Mouse (Mus musculus) limb, embryonic 10.5 days (tissue): ENCODE data around the gene Acadvl. TPM values are rescaled to one million over a fixed set of nuclear protein-coding genes. Genes with fewer than 3 reads are reported as not detected.
A peak's percentile ranks its signal among the peaks of the same experiment; 100 is the strongest.
"Not testable (repeated sequence)": the region's sequence is repeated elsewhere in the genome, so short reads cannot be mapped to it uniquely, and the experiment has no call there.

Experiments
- DNase-seq: peaks from one replicate; pipeline ENCODE4 v3.0.0-alpha.2; 2017; ENCODE audit warnings: low spot score
- H3K27ac ChIP-seq: fragments of 300-500 bp; sonication (generic); 2 replicates; pipeline ENCODE4 v1.5.1; 2016; ENCODE audit warnings: mild to moderate bottlenecking
- H3K27me3 ChIP-seq: fragments of 300-500 bp; sonication (generic); 2 replicates; pipeline ENCODE4 v1.6.1; 2016; ENCODE audit warnings: low read depth, mild to moderate bottlenecking; ENCODE audit not compliant: poor library complexity, severe bottlenecking
- H3K36me3 ChIP-seq: fragments of 300-500 bp; sonication (generic); 2 replicates; pipeline ENCODE4 v1.6.1; 2016; ENCODE audit warnings: mild to moderate bottlenecking, moderate library complexity
- H3K4me1 ChIP-seq: fragments of 300-500 bp; sonication (generic); 2 replicates; pipeline ENCODE4 v1.6.1; 2016
- H3K4me3 ChIP-seq: fragments of 300-500 bp; sonication (generic); 2 replicates; pipeline ENCODE4 v1.5.1; 2016; ENCODE audit warnings: mild to moderate bottlenecking, moderate library complexity
- H3K9me3 ChIP-seq: fragments of 300-500 bp; sonication (generic); replicated peaks from 2 replicates; pipeline ENCODE4 v1.6.1; 2016; ENCODE audit warnings: mild to moderate bottlenecking
- WGBS: fragments of 180-500 bp; shearing (Covaris S2); methylation state at CpG from one replicate; pipeline ENCODE4 v1.1.7; 2016; 5-methylcytosine and 5-hydroxymethylcytosine counted together
- polyA plus RNA-seq: library from polyadenylated mRNA; unstranded; fragments of >200 nt; fragmentation: Nextera tagmentation; extraction: Ambion mirVana; gene quantifications from 2 replicates; pipeline ENCODE4 v1.2.1, GENCODE M21; 2016

The Acadvl gene
- polyA plus RNA-seq, 1 experiment from 2014 or later = 52.1 TPM

DNA sequence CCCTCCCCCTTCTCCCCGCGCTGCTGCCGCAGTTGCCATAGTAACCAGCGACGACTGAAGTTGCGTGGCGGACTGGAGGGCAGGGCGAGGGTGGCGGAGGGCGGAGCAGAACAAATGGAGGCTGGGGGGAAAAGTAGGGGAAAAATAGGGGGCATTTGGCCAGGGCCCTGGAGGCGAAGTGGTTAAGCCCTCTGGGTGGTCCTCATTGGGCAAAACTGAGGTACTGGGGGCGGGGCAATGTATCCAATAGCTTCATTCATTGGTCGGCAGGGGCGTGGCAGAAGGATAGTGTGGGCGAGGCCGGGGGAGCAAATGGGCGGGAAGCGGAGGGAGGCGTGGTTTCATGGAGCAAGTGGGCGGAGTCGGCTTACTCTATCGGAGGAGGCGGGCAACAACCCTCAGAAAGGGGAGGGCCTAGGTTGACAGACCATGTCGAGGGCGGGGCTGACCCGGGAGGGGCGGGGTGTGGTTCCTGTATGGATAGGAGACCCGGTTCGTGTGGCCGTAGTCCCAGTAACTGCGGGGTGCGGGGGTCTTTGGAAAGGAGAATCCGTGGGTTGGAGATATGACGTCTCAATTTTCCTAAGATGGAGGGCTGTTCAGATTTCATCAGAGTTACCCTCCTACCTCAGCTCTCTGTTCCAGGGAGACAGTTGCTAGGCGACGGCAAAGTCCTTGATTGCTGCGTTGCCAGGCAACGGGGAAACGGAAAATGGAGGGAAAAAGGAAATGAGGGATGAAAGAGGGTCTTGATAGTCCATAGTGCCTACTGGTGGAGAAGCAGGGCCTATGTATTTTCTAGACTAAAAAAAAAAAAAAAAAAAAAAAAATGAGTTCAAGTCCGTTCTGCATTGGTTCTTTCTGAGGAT, 6.3 kb upstream of the Acadvl start:
- Histone ChIP-seq H3K27ac (peak overlapping the region; percentile 96), H3K4me3 (peak overlapping the region; percentile 81), H3K4me1 (peaks cover 95% of the 10 kb centered on the region), H3K27me3 (no peaks in the 10 kb centered on the region), H3K9me3 (no peaks in the 10 kb centered on the region), H3K36me3 (no peaks in the 10 kb centered on the region)
- peak; percentile 98 for DNase-seq
- 2% methylated on average over 40 of the region's 40 CpGs for WGBS

DNA sequence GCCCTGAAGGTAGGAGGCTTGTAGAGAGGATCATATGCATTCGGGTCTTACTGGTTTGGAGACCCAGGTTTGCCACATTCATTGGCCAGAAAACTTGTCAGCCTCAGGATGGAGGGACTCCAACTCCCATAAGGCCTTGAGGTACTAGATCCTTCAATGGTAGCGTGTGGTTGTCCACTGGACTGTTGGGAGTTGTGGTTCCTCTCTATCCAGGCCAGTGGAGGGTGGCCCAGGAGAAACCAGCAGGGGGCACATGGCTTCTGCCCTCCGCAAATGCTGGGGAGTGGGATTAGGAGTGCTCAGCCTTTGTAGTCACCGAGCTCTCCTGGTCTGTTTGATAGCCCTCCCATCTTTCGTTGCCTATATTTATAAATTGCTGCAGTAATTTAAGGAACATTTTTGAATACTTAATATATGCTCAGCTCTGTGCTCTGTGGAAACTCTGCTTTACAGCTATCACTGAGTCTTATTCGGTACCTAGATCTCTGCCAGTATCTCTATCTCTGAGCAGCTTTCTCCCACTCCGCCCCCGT, 5.6 kb upstream of the Acadvl start:
- DNase-seq = peak; percentile 77
- H3K27me3 ChIP-seq = no peaks in the 10 kb centered on the region
- no peaks in the 10 kb centered on the region for H3K9me3 ChIP-seq
- peak overlapping the region; percentile 81 for H3K4me3 ChIP-seq
- no peaks in the 10 kb centered on the region for H3K36me3 ChIP-seq
- peak overlapping the region; percentile 96 for H3K27ac ChIP-seq
- peaks cover 88% of the 10 kb centered on the region for H3K4me1 ChIP-seq
- WGBS = under 1% methylated on average over 8 of the region's 8 CpGs

DNA sequence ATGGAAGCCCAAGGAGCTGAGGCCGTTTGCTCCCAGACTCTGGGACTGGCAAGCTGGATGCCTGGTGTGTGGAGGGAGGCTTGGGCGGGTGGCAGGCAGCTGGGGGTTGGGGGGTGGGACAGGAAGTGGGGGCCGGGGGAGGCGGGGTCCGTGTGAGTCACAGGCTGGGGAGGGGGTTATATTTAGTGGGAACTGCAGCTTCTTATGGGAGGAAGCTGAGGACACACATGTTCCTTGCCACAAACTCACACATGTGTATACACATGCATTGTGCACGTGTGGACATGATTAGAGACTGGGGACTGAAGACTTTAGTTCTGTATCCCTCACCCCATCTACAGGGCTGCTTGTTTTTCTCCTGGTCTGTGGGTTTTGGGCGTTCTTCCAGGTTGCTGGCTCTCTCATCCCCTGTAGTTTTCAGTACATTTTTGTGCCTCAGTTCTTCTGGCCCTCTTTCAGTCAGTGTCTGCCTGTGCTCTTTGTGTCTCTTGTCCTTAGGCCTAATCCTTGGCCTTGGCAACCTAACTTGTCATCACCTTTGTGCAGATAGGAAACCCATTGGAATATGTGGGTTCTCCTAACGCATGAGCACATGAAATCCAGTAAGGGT, 4.9 kb upstream of the Acadvl start:
- no peaks in the 10 kb centered on the region for H3K27me3 ChIP-seq
- H3K9me3 ChIP-seq = no peaks in the 10 kb centered on the region
- peak overlapping the region; percentile 96 for H3K27ac ChIP-seq
- peaks cover 87% of the 10 kb centered on the region for H3K4me1 ChIP-seq
- H3K36me3 ChIP-seq = no peaks in the 10 kb centered on the region
- peak overlapping the region; percentile 81 for H3K4me3 ChIP-seq
- 18% methylated on average over 8 of the region's 8 CpGs for WGBS
- DNase-seq = peak; percentile 42

DNA sequence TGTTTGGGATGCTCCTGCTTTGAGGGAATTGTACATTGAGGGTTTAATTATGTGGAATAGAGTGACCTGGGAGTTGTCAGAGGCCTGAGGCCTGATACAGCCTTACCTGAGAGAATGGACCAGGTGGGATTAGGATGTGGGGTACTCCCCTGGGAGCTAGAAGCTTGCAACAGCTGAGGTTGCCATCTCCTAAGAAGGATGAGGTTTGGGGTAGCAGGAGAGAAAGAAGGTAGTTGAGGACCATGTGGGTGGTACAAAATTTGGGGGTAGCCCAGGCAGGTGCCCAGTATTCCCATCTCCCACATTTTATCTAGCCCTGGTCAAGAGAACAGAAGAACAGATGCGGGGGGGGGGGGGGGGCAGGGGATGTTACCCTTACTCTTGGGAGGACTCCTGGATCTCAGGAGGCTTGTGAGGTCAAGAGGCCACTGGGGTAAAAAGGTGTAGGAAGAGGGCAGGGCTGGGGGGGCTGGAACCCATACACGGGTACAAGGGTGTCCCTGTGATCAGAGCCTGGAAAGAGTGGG, 4.3 kb upstream of the Acadvl start:
- DNase-seq = no peak
- WGBS = 19% methylated on average over 2 of the region's 2 CpGs
- H3K9me3 ChIP-seq = no peaks in the 10 kb centered on the region
- H3K36me3 ChIP-seq = no peaks in the 10 kb centered on the region
- H3K27me3 ChIP-seq = no peaks in the 10 kb centered on the region
- H3K27ac ChIP-seq = peak overlapping the region; percentile 96
- H3K4me1 ChIP-seq = peaks cover 90% of the 10 kb centered on the region
- H3K4me3 ChIP-seq = peak overlapping the region; percentile 81

DNA sequence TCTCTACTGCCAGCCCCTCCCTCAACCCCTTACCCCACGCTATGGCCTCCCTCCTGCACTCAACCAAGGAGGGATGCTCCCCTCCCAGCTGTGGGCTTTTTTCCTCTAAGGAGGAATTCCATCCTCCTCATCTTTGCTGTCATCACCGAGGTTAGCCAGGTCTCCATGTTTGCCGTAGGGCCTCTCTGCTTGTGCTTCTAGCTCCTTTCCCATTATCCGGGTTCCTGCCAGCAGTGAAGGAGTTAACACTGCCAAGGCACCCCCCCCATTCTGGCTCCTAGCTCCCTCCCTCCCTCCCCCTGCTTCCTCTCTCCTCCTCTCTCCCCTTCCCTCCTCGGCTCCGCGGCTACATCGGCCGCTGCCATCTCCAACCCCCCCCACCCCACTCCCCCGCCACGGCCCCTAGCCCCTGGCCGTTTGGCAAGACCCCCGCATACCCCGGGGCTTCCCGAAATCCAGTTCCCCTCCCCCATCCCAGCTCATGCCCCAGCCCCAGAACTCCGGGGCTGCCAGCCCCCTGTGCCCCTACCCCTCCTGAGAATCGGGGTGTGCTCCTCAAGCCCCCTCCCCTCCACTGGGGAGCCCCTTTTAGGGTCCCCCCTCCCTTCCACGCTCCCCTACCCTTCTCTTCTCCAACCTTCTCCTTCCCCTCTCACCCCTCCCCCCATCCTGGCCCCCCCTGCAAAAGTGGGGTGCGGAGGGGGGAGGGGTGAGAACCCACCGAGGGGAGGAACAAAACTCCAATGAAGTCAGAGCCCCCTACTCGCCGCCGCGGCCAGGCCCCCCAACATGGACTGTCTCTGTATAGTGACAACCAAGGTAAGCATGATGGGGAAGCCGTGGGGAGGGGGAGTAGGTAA, 3.1 kb upstream of the Acadvl start:
- no peaks in the 10 kb centered on the region for H3K9me3 ChIP-seq
- no peaks in the 10 kb centered on the region for H3K27me3 ChIP-seq
- H3K27ac ChIP-seq = peak overlapping the region; percentile 96
- peaks cover 9% of the 10 kb centered on the region for H3K36me3 ChIP-seq
- peaks cover 89% of the 10 kb centered on the region for H3K4me1 ChIP-seq
- 1% methylated on average over 24 of the region's 25 CpGs for WGBS
- peak overlapping the region; percentile 81 for H3K4me3 ChIP-seq
- peak; percentile 91 for DNase-seq

DNA sequence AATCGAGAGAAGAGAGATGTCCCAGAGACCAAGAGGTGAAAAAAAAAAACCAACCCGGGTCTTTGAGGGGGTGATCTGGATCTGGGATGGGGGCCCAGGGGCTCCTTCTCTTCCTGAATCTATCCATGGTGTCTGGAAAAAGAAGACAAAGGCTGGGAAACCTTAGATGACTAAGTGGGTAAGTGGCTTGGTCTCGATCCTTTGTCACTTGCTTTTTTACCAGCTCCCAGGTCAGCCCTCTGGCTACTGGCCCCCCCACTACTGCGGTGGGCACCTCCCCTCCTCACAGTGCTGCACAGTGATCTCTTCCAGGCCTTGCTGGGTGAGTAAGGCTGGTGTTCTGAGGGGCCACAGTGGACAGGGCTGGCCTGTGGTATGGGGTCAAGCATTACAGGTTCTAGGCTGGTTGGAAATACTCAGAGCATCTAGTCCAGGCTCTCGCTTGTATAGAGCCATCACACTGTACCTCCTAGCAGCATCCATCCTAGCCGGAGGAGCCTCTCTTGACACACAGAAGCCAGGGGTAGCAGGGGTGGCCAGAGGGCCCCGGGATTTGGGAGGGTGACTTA, 2.1 kb upstream of the Acadvl start:
- no peaks in the 10 kb centered on the region for H3K9me3 ChIP-seq
- DNase-seq = no peak
- H3K27ac ChIP-seq = peak overlapping the region; percentile 96
- no peaks in the 10 kb centered on the region for H3K27me3 ChIP-seq
- peaks cover 20% of the 10 kb centered on the region for H3K36me3 ChIP-seq
- WGBS = 47% methylated on average over 7 of the region's 7 CpGs
- H3K4me1 ChIP-seq = peaks cover 78% of the 10 kb centered on the region
- H3K4me3 ChIP-seq = peak overlapping the region; percentile 81; the same call in 1 of the 2 replicates

DNA sequence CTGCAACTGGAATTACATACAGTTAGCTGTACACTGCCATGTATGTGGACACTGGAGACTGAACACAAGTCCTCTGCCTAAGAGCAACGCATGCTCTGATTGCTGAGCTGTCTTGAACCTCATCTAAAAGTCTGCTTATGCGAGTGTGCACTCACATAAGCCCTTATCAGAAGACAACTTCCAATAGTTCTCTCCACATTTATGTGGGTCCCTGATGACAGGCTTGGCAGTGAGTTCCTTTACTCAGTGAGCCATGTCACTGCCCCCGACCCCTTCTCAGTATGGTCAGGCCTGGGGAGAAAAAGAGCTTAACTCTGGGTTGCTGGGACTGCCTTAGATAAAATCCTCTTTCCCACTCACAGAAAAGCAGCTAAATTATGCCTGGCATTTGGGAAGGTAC, 1.5 kb upstream of the Acadvl start, which contains the start of gene Dlg4:
Gene Dlg4, plus strand, starts transcription at position 274 of the 400 bp plus-strand sequence.
- H3K27me3 ChIP-seq = no peaks in the 10 kb centered on the region
- peaks cover 26% of the 10 kb centered on the region for H3K36me3 ChIP-seq
- 81% methylated on average over 3 of the region's 3 CpGs for WGBS
- no peak for DNase-seq
- no peaks in the 10 kb centered on the region for H3K9me3 ChIP-seq
- H3K4me1 ChIP-seq = peaks cover 74% of the 10 kb centered on the region
- H3K27ac ChIP-seq = peak within 1 kb of the TSS; percentile 96
- H3K4me3 ChIP-seq = peak within 1 kb of the TSS; percentile 81

DNA sequence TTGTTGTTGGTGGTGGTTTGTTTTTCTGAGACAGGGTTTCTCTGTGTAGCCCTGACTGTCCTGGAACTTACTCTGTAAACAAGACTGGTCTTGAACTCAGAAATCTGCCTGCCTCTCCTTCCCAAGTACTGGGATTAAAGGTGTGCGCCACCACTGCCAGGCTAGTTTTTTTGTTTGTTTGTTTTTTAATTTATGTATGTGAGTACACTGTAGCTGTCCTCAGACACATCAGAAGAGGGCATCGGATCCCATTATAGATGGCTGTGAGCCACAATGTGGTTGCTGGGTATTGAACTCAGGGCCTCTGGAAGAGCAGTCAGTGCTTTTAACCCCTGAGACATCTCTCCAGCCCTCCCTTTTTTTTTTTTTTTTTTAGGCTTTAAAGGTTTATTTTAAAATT, 966 bp upstream of the Acadvl start:
- DNase-seq, H3K27ac ChIP-seq, H3K27me3 ChIP-seq, H3K9me3 ChIP-seq, H3K4me3 ChIP-seq: not testable (repeated sequence)
- peaks cover 69% of the 10 kb centered on the region for H3K4me1 ChIP-seq
- peaks cover 31% of the 10 kb centered on the region for H3K36me3 ChIP-seq
- WGBS = 94% methylated on average over 2 of the region's 2 CpGs

DNA sequence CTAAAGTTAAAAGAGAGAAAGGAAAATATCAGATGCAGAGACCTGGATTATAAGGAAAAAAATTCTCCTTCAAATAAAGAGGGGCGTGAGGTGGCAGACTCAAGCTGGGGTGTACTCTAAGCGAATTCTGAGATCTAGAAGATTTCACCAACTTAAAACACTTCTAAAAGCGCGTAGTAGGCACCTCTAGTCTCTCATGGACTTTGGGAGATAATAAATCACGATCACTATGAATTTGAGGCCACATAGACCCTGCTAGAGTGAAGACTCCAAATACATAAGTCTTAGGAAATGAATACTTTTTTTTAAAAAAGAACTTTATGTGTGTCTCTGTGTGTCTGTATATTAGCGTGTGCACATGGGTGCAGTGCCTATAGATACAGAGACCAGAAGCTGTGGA, 466 bp upstream of the Acadvl start:
- peaks cover 36% of the 10 kb centered on the region for H3K36me3 ChIP-seq
- no peaks in the 10 kb centered on the region for H3K9me3 ChIP-seq
- H3K4me1 ChIP-seq = peaks cover 64% of the 10 kb centered on the region
- WGBS = 67% methylated on average over 6 of the region's 6 CpGs
- no peak for DNase-seq
- no peaks in the 10 kb centered on the region for H3K27me3 ChIP-seq
- H3K27ac ChIP-seq = peak overlapping the region; percentile 81; the same call in 1 of the 2 replicates
- H3K4me3 ChIP-seq = peak overlapping the region; percentile 64

DNA sequence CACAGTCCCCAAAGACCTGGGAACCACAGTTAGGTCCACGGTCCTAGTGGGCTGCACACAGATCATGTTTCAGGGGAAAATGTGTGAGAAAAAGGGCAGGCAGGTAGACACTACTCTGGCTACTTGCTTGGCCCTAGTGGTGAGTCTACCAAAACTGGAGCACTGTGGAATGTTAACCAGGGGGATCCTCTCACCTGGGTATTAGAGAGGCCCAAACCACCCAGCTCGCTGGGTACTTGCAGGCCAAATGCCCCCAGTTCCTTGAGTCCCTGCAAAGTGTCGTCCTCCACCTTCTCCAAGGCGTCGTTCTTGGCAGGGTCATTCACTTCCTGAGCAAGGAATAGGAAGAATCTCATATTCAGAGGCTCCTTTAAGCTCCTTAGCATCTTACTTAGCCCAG, 1.2 kb downstream of the Acadvl start:
- H3K27ac ChIP-seq = no peak overlapping the region
- H3K4me1 ChIP-seq = peaks cover 48% of the 10 kb centered on the region
- peak overlapping the region; percentile 64; the same call in 1 of the 2 replicates for H3K4me3 ChIP-seq
- H3K36me3 ChIP-seq = peaks cover 52% of the 10 kb centered on the region
- no peaks in the 10 kb centered on the region for H3K9me3 ChIP-seq
- no peaks in the 10 kb centered on the region for H3K27me3 ChIP-seq
- no peak for DNase-seq
- 54% methylated on average over 5 of the region's 5 CpGs for WGBS

DNA sequence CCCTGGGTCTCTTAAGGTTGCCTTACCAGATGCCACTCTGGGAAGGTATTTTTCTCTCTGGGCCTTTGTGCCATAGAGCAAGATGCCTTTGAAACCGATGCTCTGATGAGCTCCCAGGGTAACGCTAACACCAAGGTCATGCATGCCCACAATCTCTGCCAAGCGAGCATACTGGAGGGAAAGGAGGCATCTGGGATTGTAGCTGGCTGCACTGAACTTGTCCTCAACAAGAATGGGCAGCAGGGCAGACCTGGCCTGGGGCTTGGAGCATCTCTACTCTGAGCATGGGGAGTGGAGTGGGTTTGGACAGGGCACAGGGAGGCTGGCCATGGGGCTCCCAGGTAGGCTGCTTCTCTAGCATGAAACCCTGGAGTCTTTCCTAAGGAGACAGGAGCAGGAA, 1.8 kb downstream of the Acadvl start:
- H3K36me3 ChIP-seq = peaks cover 59% of the 10 kb centered on the region
- 88% methylated on average over 3 of the region's 3 CpGs for WGBS
- no peak overlapping the region for H3K4me3 ChIP-seq

DNA sequence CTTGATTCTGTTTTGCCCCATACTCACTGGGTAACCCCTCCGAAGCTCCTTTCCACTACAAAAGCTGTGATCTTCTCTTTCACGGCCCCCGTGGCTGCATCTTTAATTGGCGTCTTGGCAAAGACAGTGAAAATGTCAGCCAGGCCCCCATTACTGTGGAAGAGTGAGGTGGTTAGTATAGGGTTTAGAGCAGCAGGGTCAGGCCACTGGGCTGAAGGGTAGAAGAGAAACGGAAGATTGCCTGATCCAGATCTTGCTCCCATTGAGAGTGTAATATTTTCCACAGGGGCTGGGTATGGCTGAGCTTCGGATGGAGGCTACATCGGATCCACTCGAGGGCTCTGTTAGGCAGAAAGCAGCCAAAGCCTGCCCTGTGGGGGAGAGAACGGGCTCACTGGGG, 2.3 kb downstream of the Acadvl start:
- Histone ChIP-seq H3K36me3 (peaks cover 64% of the 10 kb centered on the region), H3K9me3 (no peaks in the 10 kb centered on the region), H3K27ac (no peak overlapping the region), H3K4me3 (no peak overlapping the region), H3K4me1 (peaks cover 36% of the 10 kb centered on the region), H3K27me3 (no peaks in the 10 kb centered on the region)
- WGBS = 91% methylated on average over 9 of the region's 9 CpGs
- DNase-seq = no peak

More for the DNA sequence above, 1.8 kb downstream of the Acadvl start:
- Histone ChIP-seq H3K27me3 (no peaks in the 10 kb centered on the region), H3K4me1 (peaks cover 41% of the 10 kb centered on the region), H3K27ac (peak overlapping the region; percentile 4; the same call in 1 of the 2 replicates), H3K9me3 (no peaks in the 10 kb centered on the region)
- DNase-seq = no peak
